Mouse (Mus musculus) hindbrain, postnatal 0 days (tissue): ENCODE results near the gene Tmem151b. TPM values are rescaled to one million over a fixed set of nuclear protein-coding genes. Genes with fewer than 3 reads are reported as not detected.
A peak's percentile ranks its signal among the peaks of the same experiment; 100 is the strongest.

Experiments used
- ATAC-seq: fragments of 200-750 bp; cut with Nextera tagmentation; 2 replicates; pipeline ENCODE4 v1.8.0; 2017; ENCODE audit warnings: mild to moderate bottlenecking, moderate TSS enrichment, moderate library complexity
- DNase-seq: peaks from one replicate; pipeline ENCODE4 v3.0.0-alpha.2; 2015; ENCODE audit warnings: low spot score
- H3K27ac ChIP-seq: fragments of 300-500 bp; sonication (generic); 2 replicates; pipeline ENCODE4 v1.5.1; 2014; ENCODE audit warnings: mild to moderate bottlenecking
- H3K27me3 ChIP-seq: fragments of 300-500 bp; sonication (generic); 2 replicates; pipeline ENCODE4 v1.6.1; 2014; ENCODE audit warnings: low read length, mixed read lengths; ENCODE audit not compliant: insufficient read depth
- H3K36me3 ChIP-seq: fragments of 300-500 bp; sonication (generic); 2 replicates; pipeline ENCODE4 v1.6.1; 2014; ENCODE audit warnings: low read length, mixed read lengths; ENCODE audit not compliant: insufficient read depth
- H3K4me1 ChIP-seq: fragments of 300-500 bp; sonication (generic); 2 replicates; pipeline ENCODE4 v1.6.1; 2014; ENCODE audit warnings: antibody characterized with exemption, low read length, mixed read lengths; ENCODE audit not compliant: insufficient read depth
- H3K4me2 ChIP-seq: fragments of 300-500 bp; sonication (generic); 2 replicates; pipeline ENCODE4 v1.6.1; 2014; ENCODE audit warnings: low read depth, mild to moderate bottlenecking, low read length, moderate library complexity, mixed read lengths
- H3K4me3 ChIP-seq: fragments of 300-500 bp; sonication (generic); 2 replicates; pipeline ENCODE4 v1.5.1; 2014; ENCODE audit warnings: low read length
- H3K9ac ChIP-seq: fragments of 300-500 bp; sonication (generic); replicated peaks from 2 replicates; pipeline ENCODE4 v1.6.1; 2014; ENCODE audit warnings: mild to moderate bottlenecking, low read length, moderate library complexity, mixed read lengths
- H3K9me3 ChIP-seq: fragments of 300-500 bp; sonication (generic); 2 replicates; pipeline ENCODE4 v1.6.1; 2016; ENCODE audit warnings: low read length, mixed read lengths
- CTCF ChIP-seq: IDR thresholded peaks from 2 replicates; pipeline ENCODE4 v1.5.1; 2016; ENCODE audit warnings: antibody characterized with exemption, control low read depth, low read depth
- WGBS: fragments of 180-500 bp; shearing (Covaris S2); extraction: QIAGEN DNeasy Blood & Tissue Kit; methylation state at CpG from one replicate; pipeline ENCODE4 v1.1.7; 2014; 5-methylcytosine and 5-hydroxymethylcytosine counted together
- polyA plus RNA-seq: library from polyadenylated mRNA; unstranded; fragments of >200 nt; fragmentation: Nextera tagmentation; extraction: Ambion mirVana; gene quantifications from 2 replicates; pipeline ENCODE4 v1.2.1, GENCODE M21; 2015
- total RNA-seq: library from RNA; depleted of rRNA; stranded (reverse); fragments of >200 nt; gene quantifications from 2 replicates; pipeline ENCODE4 v1.2.3, GENCODE M21; 2014

Gene Tmem151b
- total and polyA plus RNA-seq, 2 experiments from 2014 or later, result 29.8 to 114 TPM

GRCm38 (mm10) chr17:45590410-45590809, 40.9 kb upstream of the Tmem151b start:
- Histone ChIP-seq H3K4me3 (no peak overlapping the region), H3K9ac (no peak overlapping the region), H3K4me2 (no peak overlapping the region), H3K27me3 (no peaks in the 10 kb centered on the region), H3K36me3 (no peaks in the 10 kb centered on the region), H3K9me3 (no peaks in the 10 kb centered on the region), H3K4me1 (peaks cover 20% of the 10 kb centered on the region), H3K27ac (no peak overlapping the region)
- 85% methylated on average over 6 of the region's 6 CpGs for WGBS
- no peak for TF ChIP-seq CTCF
- no peak for ATAC-seq
- DNase-seq, result no peak

DNA sequence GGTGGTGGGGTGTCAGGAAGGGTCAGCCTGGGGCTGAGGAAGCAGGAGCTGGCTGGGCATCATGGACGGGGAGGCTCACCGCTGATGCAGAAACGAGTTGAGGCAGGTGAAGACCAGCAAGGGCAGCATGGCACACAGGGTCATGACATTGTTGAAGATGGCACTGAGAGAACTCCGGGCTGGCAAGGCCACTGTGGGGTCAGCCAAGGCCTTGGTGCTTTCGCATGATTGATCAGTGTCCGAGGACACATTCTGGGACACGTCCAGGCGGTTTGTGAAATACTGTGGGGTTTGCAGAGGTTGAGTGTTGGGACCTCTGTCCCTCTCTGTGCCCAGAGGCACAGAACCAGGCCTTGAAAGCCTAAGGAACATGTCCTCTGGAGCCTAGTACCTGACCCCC, 40.4 kb upstream of the Tmem151b start:
- Histone ChIP-seq H3K4me1 (peaks cover 16% of the 10 kb centered on the region), H3K9ac (no peak overlapping the region), H3K4me3 (no peak overlapping the region), H3K4me2 (no peak overlapping the region), H3K27me3 (no peaks in the 10 kb centered on the region), H3K36me3 (no peaks in the 10 kb centered on the region), H3K9me3 (no peaks in the 10 kb centered on the region), H3K27ac (no peak overlapping the region)
- WGBS, result 92% methylated on average over 8 of the region's 8 CpGs
- no peak for TF ChIP-seq CTCF
- ATAC-seq (no peak), DNase-seq (no peak)

DNA sequence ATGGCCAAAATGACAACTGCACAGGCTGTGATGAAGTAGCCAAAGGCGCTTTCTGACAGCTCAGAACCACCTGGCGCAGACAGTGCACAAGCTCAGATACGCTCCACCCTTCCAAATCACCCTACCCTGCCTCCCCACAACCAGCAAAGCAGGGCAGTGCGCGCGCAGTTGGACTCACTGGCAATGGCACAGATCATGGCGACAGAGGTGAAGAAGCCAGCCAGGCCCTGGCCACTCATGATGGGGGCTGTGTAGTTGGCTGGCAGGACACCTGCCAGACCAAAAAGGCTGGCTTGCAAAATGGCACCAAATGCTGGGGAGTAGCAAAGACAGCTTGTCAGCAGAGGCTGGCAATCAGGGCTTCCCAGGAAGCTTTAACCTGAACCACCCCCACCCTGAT, 39.8 kb upstream of the Tmem151b start:
- DNase-seq (no peak), ATAC-seq (no peak)
- H3K27me3 ChIP-seq, result no peaks in the 10 kb centered on the region
- no peak overlapping the region for H3K9ac ChIP-seq
- no peak for TF ChIP-seq CTCF
- H3K4me3 ChIP-seq, result no peak overlapping the region
- H3K4me2 ChIP-seq, result no peak overlapping the region
- H3K36me3 ChIP-seq, result no peaks in the 10 kb centered on the region
- H3K9me3 ChIP-seq, result no peaks in the 10 kb centered on the region
- 94% methylated on average over 7 of the region's 7 CpGs for WGBS
- no peak overlapping the region for H3K27ac ChIP-seq
- H3K4me1 ChIP-seq, result peaks cover 12% of the 10 kb centered on the region

GRCm38 (mm10) chr17:45588370-45588769, 38.9 kb upstream of the Tmem151b start:
- peaks cover 12% of the 10 kb centered on the region for H3K4me1 ChIP-seq
- no peak overlapping the region for H3K4me3 ChIP-seq
- H3K27me3 ChIP-seq, result no peaks in the 10 kb centered on the region
- H3K36me3 ChIP-seq, result no peaks in the 10 kb centered on the region
- H3K9me3 ChIP-seq, result no peaks in the 10 kb centered on the region
- no peak overlapping the region for H3K4me2 ChIP-seq
- DNase-seq, result no peak
- 90% methylated on average over 7 of the region's 7 CpGs for WGBS
- no peak overlapping the region for H3K9ac ChIP-seq
- TF ChIP-seq CTCF, result no peak
- H3K27ac ChIP-seq, result no peak overlapping the region
- ATAC-seq, result no peak

DNA sequence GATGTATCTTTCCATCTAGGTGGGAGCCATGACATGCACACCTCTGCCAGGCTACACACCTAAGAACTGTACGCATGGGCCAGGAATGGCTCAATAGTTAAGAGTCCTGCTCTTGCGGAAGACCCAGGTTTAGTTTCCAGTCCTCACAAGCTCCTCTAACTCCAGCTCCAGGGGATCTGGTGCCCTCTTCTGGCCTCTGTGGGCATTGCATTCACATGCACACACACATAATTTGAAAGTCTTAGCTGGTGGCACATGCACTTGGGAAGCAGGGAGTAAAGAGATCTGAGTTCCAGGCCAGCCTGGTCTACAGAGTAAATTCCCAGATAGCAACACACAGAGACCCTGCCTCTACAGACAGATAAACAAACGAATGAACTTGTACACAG, 37.0 kb upstream of the Tmem151b start:
- Histone ChIP-seq H3K9me3 (no peaks in the 10 kb centered on the region), H3K4me3 (no peak overlapping the region), H3K4me1 (no peaks in the 10 kb centered on the region; the same call in 1 of the 2 replicates), H3K9ac (no peak overlapping the region), H3K27ac (no peak overlapping the region), H3K4me2 (no peak overlapping the region), H3K27me3 (no peaks in the 10 kb centered on the region), H3K36me3 (no peaks in the 10 kb centered on the region)
- 100% methylated on average over 3 of the region's 3 CpGs for WGBS
- ATAC-seq (no peak), DNase-seq (no peak)
- peak; percentile 54 for TF ChIP-seq CTCF

DNA sequence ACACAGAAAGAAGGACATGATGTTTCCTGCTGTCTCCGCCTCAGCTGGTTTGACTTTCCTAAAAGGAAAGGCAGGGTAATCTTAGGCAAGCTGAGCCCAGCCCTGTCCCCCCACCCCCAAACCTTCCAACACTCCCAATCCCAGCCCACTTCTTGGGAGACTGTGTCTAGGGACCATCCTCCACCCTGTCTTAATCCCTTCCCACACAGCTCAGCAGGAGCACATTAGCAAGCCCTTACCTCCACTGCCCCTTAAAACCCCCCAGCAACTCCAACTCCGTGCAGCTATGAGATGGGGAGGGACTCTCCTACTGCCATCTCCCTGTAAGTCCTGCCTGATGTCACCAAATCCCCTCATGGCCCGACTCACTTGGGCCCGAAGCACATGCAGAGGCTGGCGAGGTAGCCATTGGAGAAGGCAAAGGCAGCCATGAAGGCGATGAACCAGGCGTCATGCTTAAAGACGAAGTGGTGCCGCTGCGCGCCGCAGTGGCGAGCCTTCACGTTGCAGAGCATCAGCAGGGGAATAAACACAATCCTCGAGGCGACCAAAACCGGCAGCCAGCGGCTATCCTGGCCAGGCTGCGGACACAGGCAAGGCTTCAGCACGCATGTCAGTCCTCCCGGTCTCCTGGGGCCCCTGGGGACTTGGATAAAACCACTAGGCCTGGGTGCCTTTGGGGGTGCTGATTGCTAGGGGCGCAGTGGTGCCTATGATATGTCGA, 36.4 kb upstream of the Tmem151b start:
- Histone ChIP-seq H3K27ac (peak overlapping the region; percentile 81), H3K4me3 (no peak overlapping the region), H3K4me1 (no peaks in the 10 kb centered on the region; the same call in 1 of the 2 replicates), H3K36me3 (no peaks in the 10 kb centered on the region), H3K9me3 (no peaks in the 10 kb centered on the region), H3K27me3 (no peaks in the 10 kb centered on the region), H3K9ac (no peak overlapping the region), H3K4me2 (no peak overlapping the region)
- DNase-seq (no peak), ATAC-seq (no peak)
- WGBS, result 71% methylated on average over 23 of the region's 23 CpGs
- TF ChIP-seq CTCF, result no peak
